Mouse (Mus musculus) CH12.LX (cell line): ENCODE results near the gene Sar1a. TPM values are rescaled to one million over a fixed set of nuclear protein-coding genes. Genes with fewer than 3 reads are reported as not detected.

Source experiments
- DNase-seq: peaks from one replicate; pipeline ENCODE4 v3.0.0-alpha.2; 2013; ENCODE audit errors: extremely low read depth
- H3K27ac ChIP-seq: 2 replicates; pipeline ENCODE4 v1.5.1; 2012; ENCODE audit warnings: low read depth, mild to moderate bottlenecking, control low read depth, moderate library complexity; ENCODE audit not compliant: insufficient read depth
- H3K27me3 ChIP-seq: replicated peaks from 2 replicates; pipeline ENCODE3; 2012; ENCODE audit warnings: inconsistent platforms
- H3K36me3 ChIP-seq, 2 experiments: replicated peaks in 1 of 2; 2 replicates each; pipeline versions ENCODE3 to v1.6.1; 2012; ENCODE audit warnings: inconsistent platforms in 1 of 2, low read length in 1 of 2, mild to moderate bottlenecking in 1 of 2, mixed read lengths in 1 of 2, moderate library complexity in 1 of 2; ENCODE audit not compliant: control insufficient read depth in 1 of 2, insufficient read depth in 1 of 2
- H3K4me1 ChIP-seq, 2 experiments: 2 replicates each; pipeline ENCODE4 v1.6.1; 2012; ENCODE audit warnings: inconsistent platforms in 1 of 2, moderate library complexity in 1 of 2; ENCODE audit not compliant: insufficient read depth in 2 of 2, control insufficient read depth in 1 of 2
- H3K4me2 ChIP-seq: 2 replicates; pipeline ENCODE4 v1.6.1; 2012; ENCODE audit warnings: low read depth, mild to moderate bottlenecking, control low read depth; ENCODE audit not compliant: poor library complexity, insufficient read depth, severe bottlenecking
- H3K4me3 ChIP-seq, 3 experiments: fragments of 150-350 bp in 1 of 3; sonication (generic) in 1 of 3; replicated peaks in 1 of 3; 2 replicates each; pipeline versions ENCODE3 to v1.5.1; 2011 to 2012; ENCODE audit warnings: low read depth in 2 of 3, low read length in 2 of 3, mild to moderate bottlenecking in 2 of 3, moderate library complexity in 2 of 3, control low read depth in 1 of 3, improper control_type of control experiment in 1 of 3, inconsistent platforms in 1 of 3, mixed read lengths in 1 of 3; ENCODE audit not compliant: poor library complexity in 1 of 3
- H3K79me2 ChIP-seq: replicated peaks from 2 replicates; pipeline ENCODE4 v1.6.1; 2012; ENCODE audit warnings: mild to moderate bottlenecking, moderate library complexity; ENCODE audit not compliant: control insufficient read depth, poor library complexity, insufficient read depth, severe bottlenecking; ENCODE audit errors: extremely low read depth
- H3K9ac ChIP-seq: 2 replicates; pipeline ENCODE4 v1.6.1; 2012; ENCODE audit warnings: low read depth, mild to moderate bottlenecking, control low read depth, moderate library complexity; ENCODE audit not compliant: insufficient read depth
- H3K9me3 ChIP-seq: replicated peaks from 2 replicates; pipeline ENCODE3; 2012; ENCODE audit warnings: low read length, inconsistent platforms, mixed read lengths
- CHD1 ChIP-seq: IDR thresholded peaks from 2 replicates; pipeline ENCODE4 v1.6.1; 2012; ENCODE audit warnings: low read depth, low read length, improper control_type of control experiment, inconsistent platforms
- E2F4 ChIP-seq: IDR thresholded peaks from 2 replicates; pipeline ENCODE4 v1.6.1; 2011; ENCODE audit warnings: low read depth, low read length, improper control_type of control experiment; ENCODE audit not compliant: insufficient replicate concordance
- EP300 ChIP-seq: IDR thresholded peaks from 2 replicates; pipeline ENCODE4 v1.6.1; 2011; ENCODE audit warnings: low read length, improper control_type of control experiment
- ETS1 ChIP-seq: conservative IDR thresholded peaks from 2 replicates; pipeline ENCODE4 v1.6.1; 2012; ENCODE audit warnings: low read depth, mild to moderate bottlenecking, inconsistent platforms, low read length, improper control_type of control experiment, moderate library complexity
- GABPA ChIP-seq: IDR thresholded peaks from 2 replicates; pipeline ENCODE4 v1.6.1; 2012; ENCODE audit warnings: low read depth, low read length, improper control_type of control experiment, inconsistent platforms; ENCODE audit not compliant: insufficient replicate concordance
- JUND ChIP-seq: conservative IDR thresholded peaks from 2 replicates; pipeline ENCODE4 v1.6.1; 2011; ENCODE audit warnings: low read depth, low read length, improper control_type of control experiment
- MAFK ChIP-seq: IDR thresholded peaks from 2 replicates; pipeline ENCODE4 v1.6.1; 2011; ENCODE audit warnings: low read length, improper control_type of control experiment; ENCODE audit not compliant: insufficient replicate concordance
- MAZ ChIP-seq: IDR thresholded peaks from 2 replicates; pipeline ENCODE4 v1.6.1; 2012; ENCODE audit warnings: low read depth, mild to moderate bottlenecking, inconsistent platforms, low read length, improper control_type of control experiment, moderate library complexity
- MEF2A ChIP-seq: IDR thresholded peaks from 2 replicates; pipeline ENCODE4 v1.6.1; 2014; ENCODE audit warnings: low read depth, mild to moderate bottlenecking, inconsistent platforms, low read length, improper control_type of control experiment, borderline replicate concordance
- MXI1 ChIP-seq: IDR thresholded peaks from 2 replicates; pipeline ENCODE4 v1.6.1; 2011; ENCODE audit warnings: mild to moderate bottlenecking, low read depth, low read length, improper control_type of control experiment
- NRF1 ChIP-seq: IDR thresholded peaks from 2 replicates; pipeline ENCODE4 v1.6.1; 2014; ENCODE audit warnings: low read depth, mild to moderate bottlenecking, inconsistent platforms, low read length, improper control_type of control experiment, moderate library complexity
- POLR2AphosphoS2 ChIP-seq: IDR thresholded peaks from 2 replicates; pipeline ENCODE4 v1.6.1; 2011; ENCODE audit warnings: low read depth, low read length, improper control_type of control experiment
- RCOR1 ChIP-seq: conservative IDR thresholded peaks from 2 replicates; pipeline ENCODE4 v1.6.1; 2012; ENCODE audit warnings: low read depth, mild to moderate bottlenecking, inconsistent platforms, low read length, improper control_type of control experiment
- SMC3 ChIP-seq: IDR thresholded peaks from 2 replicates; pipeline ENCODE4 v1.6.1; 2011; ENCODE audit warnings: low read depth, low read length, improper control_type of control experiment
- TBP ChIP-seq: conservative IDR thresholded peaks from 2 replicates; pipeline ENCODE4 v1.6.1; 2011; ENCODE audit warnings: low read depth, low read length, improper control_type of control experiment
- TCF12 ChIP-seq: IDR thresholded peaks from 2 replicates; pipeline ENCODE4 v1.6.1; 2014; ENCODE audit warnings: low read depth, mild to moderate bottlenecking, inconsistent platforms, low read length, improper control_type of control experiment
- USF2 ChIP-seq: conservative IDR thresholded peaks from 2 replicates; pipeline ENCODE4 v1.6.1; 2011; ENCODE audit warnings: low read depth, low read length, improper control_type of control experiment
- ZMIZ1 ChIP-seq: IDR thresholded peaks from 2 replicates; pipeline ENCODE4 v1.6.1; 2012; ENCODE audit warnings: low read depth, mild to moderate bottlenecking, inconsistent platforms, low read length, improper control_type of control experiment
- dilution Hi-C: fragments of 300-500 bp; cut with MboI; formaldehyde crosslinking; loops from 2 replicates; pipeline ENCODE4 v1.14.3; 2020; ENCODE audit warnings: low sequenced_read_pairs; ENCODE audit not compliant: extremely low pct_unique_long_range_greater_than_20kb, extremely low pct_ligation_motif_present
- in situ Hi-C: fragments of 300-500 bp; cut with MboI; formaldehyde crosslinking; loops from 3 replicates; pipeline ENCODE4 v1.14.3; 2019; ENCODE audit warnings: low sequenced_read_pairs, low pct_ligation_motif_present, low pct_unique_long_range_greater_than_20kb, mixed read lengths
- polyA plus RNA-seq: library from polyadenylated mRNA; unstranded; fragments of >175 nt; gene quantifications from 2 replicates; pipeline ENCODE4 v1.2.1, GENCODE M21; 2012; ENCODE audit warnings: low read depth; ENCODE audit not compliant: insufficient read length
- total RNA-seq, 2 experiments: library from RNA; depleted of rRNA; stranded (reverse); fragments of 300-350 nt in 1 of 2; fragments of >200 nt in 1 of 2; gene quantifications; 2 replicates each; pipeline ENCODE4 v1.2.3; 2012 to 2014

Sar1a gene
- total and polyA plus RNA-seq, 3 experiments: 97.1 to 184 (median 166) TPM

GRCm38 (mm10) chr10:61680015-61680913 lies at the start of gene Sar1a (continued):
- TF ChIP-seq SMC3: no peak
- TF ChIP-seq, all 38 proteins: peak for 18

GRCm38 (mm10) chr10:61632445-61632844 lies 47.7 kb upstream of the Sar1a start:
- no peak for TF ChIP-seq TCF12
- TF ChIP-seq MAZ: no peak
- TF ChIP-seq TBP: no peak
- TF ChIP-seq POLR2AphosphoS2: no peak
- TF ChIP-seq MEF2A: no peak
- no peak for TF ChIP-seq RCOR1
- TF ChIP-seq EP300: no peak
- TF ChIP-seq E2F4: no peak
- no peak for TF ChIP-seq ETS1
- no peak for TF ChIP-seq CHD1
- no peak for TF ChIP-seq JUND
- no peak for TF ChIP-seq MXI1
- no peak for TF ChIP-seq USF2
- no peak for TF ChIP-seq MAFK
- TF ChIP-seq NRF1: no peak
- no peak for TF ChIP-seq GABPA
- no peak for TF ChIP-seq ZMIZ1
- TF ChIP-seq, all 38 proteins: peak for 0
- Histone ChIP-seq H3K9ac (no peak overlapping the region), H3K4me1 (peaks cover 0 to 2% of the 10 kb centered on the region in 2 experiments; a peak in 1 of 4 replicates), H3K27ac (no peak overlapping the region), H3K27me3 (peaks cover 10% of the 10 kb centered on the region), H3K4me2 (0 out of 2 replicates have a peak overlapping the region, but pooled peaks have one; percentile 47), H3K79me2 (no peaks in the 10 kb centered on the region), H3K36me3 (no peaks in the 10 kb centered on the region), H3K4me3 (no peak overlapping the region), H3K9me3 (peaks cover 6% of the 10 kb centered on the region)
- in situ Hi-C loops: no loop called here
- DNase-seq: no peak
- dilution Hi-C loops: no loop called here
